Mouse (Mus musculus) embryonic facial prominence, embryonic 11.5 days (tissue): ENCODE data around the gene Fat3. TPM values are rescaled to one million over a fixed set of nuclear protein-coding genes. Genes with fewer than 3 reads are reported as not detected.

Experiments used
- ATAC-seq: fragments of 200-750 bp; cut with Nextera tagmentation; replicated peaks from 2 replicates; pipeline ENCODE4 v1.8.0; 2017; ENCODE audit warnings: low read depth; ENCODE audit not compliant: insufficient number of reproducible peaks, low FRiP score, low TSS enrichment
- DNase-seq: peaks from one replicate; pipeline ENCODE4 v3.0.0-alpha.2; 2015; ENCODE audit warnings: low spot score
- H3K27ac ChIP-seq: fragments of 300-500 bp; sonication (generic); replicated peaks from 2 replicates; pipeline ENCODE4 v1.5.1; 2014; ENCODE audit warnings: mild to moderate bottlenecking, low read depth, low read length, control low read depth
- H3K27me3 ChIP-seq: fragments of 300-500 bp; sonication (generic); 2 replicates; pipeline ENCODE4 v1.6.1; 2014; ENCODE audit warnings: mild to moderate bottlenecking, low read length, moderate library complexity, mixed read lengths; ENCODE audit not compliant: control insufficient read depth, insufficient read depth
- H3K36me3 ChIP-seq: fragments of 300-500 bp; sonication (generic); replicated peaks from 2 replicates; pipeline ENCODE4 v1.6.1; 2014; ENCODE audit warnings: low read depth, mild to moderate bottlenecking, low read length, moderate library complexity, mixed read lengths; ENCODE audit not compliant: control insufficient read depth, insufficient read depth
- H3K4me1 ChIP-seq: fragments of 300-500 bp; sonication (generic); 2 replicates; pipeline ENCODE4 v1.6.1; 2014; ENCODE audit warnings: low read length, mixed read lengths; ENCODE audit not compliant: control insufficient read depth, insufficient read depth
- H3K4me2 ChIP-seq: fragments of 300-500 bp; sonication (generic); 2 replicates; pipeline ENCODE4 v1.6.1; 2014; ENCODE audit warnings: low read depth, mild to moderate bottlenecking, control low read depth, low read length, moderate library complexity
- H3K4me3 ChIP-seq: fragments of 300-500 bp; sonication (generic); 2 replicates; pipeline ENCODE4 v1.5.1; 2014; ENCODE audit warnings: low read depth, low read length, control low read depth
- H3K9ac ChIP-seq: fragments of 300-500 bp; sonication (generic); replicated peaks from 2 replicates; pipeline ENCODE4 v1.6.1; 2014; ENCODE audit warnings: mild to moderate bottlenecking, control low read depth, low read length
- H3K9me3 ChIP-seq: fragments of 300-500 bp; sonication (generic); replicated peaks from 2 replicates; pipeline ENCODE4 v1.6.1; 2016; ENCODE audit warnings: mild to moderate bottlenecking, low read length, inconsistent platforms, mixed read lengths; ENCODE audit not compliant: control insufficient read depth
- WGBS: fragments of 180-500 bp; shearing (Covaris S2); extraction: QIAGEN DNeasy Blood & Tissue Kit; methylation state at CpG from one replicate; pipeline ENCODE4 v1.1.7; 2014; 5-methylcytosine and 5-hydroxymethylcytosine counted together
- polyA plus RNA-seq: library from polyadenylated mRNA; unstranded; fragments of >200 nt; fragmentation: Nextera tagmentation; extraction: Ambion mirVana; gene quantifications from 2 replicates; pipeline ENCODE4 v1.2.1, GENCODE M21; 2014

The Fat3 gene
- polyA plus RNA-seq, 1 experiment from 2014 or later: 4.1 TPM

GRCm38 (mm10) chr9:16007516-16007915, 493.6 kb downstream of the Fat3 start:
- Histone ChIP-seq H3K4me3 (no peak overlapping the region), H3K4me1 (no peaks in the 10 kb centered on the region), H3K27me3 (no peaks in the 10 kb centered on the region), H3K4me2 (no peak overlapping the region), H3K9me3 (no peaks in the 10 kb centered on the region), H3K27ac (no peak overlapping the region), H3K9ac (no peak overlapping the region), H3K36me3 (no peaks in the 10 kb centered on the region)
- ATAC-seq: no peak
- no peak for DNase-seq
- WGBS: 81% methylated on average over 5 of the region's 5 CpGs

- no peaks in the 10 kb centered on the region for H3K9me3 ChIP-seq
- ATAC-seq (no peak), DNase-seq (no peak)
- no peaks in the 10 kb centered on the region for H3K4me1 ChIP-seq
- no peaks in the 10 kb centered on the region for H3K36me3 ChIP-seq
- H3K27me3 ChIP-seq: no peaks in the 10 kb centered on the region
- no peak overlapping the region for H3K4me3 ChIP-seq
- no peak overlapping the region for H3K9ac ChIP-seq
- no peak overlapping the region for H3K27ac ChIP-seq
- 85% methylated on average over 1 of the region's 1 CpGs for WGBS
- no peak overlapping the region for H3K4me2 ChIP-seq
Measured at GRCm38 (mm10) chr9:16002991-16003390, 498.1 kb downstream of the Fat3 start.

- H3K9me3 ChIP-seq: no peaks in the 10 kb centered on the region
- no peaks in the 10 kb centered on the region for H3K27me3 ChIP-seq
- no peak overlapping the region for H3K9ac ChIP-seq
- no peak overlapping the region for H3K4me2 ChIP-seq
- WGBS: 90% methylated on average over 7 of the region's 7 CpGs
- H3K4me1 ChIP-seq: no peaks in the 10 kb centered on the region
- ATAC-seq (no peak), DNase-seq (no peak)
- no peaks in the 10 kb centered on the region for H3K36me3 ChIP-seq
- no peak overlapping the region for H3K4me3 ChIP-seq
- H3K27ac ChIP-seq: no peak overlapping the region
Measured at GRCm38 (mm10) chr9:15994762-15995161, 506.3 kb downstream of the Fat3 start.

GRCm38 (mm10) chr9:15994177-15994576, 506.9 kb downstream of the Fat3 start:
- DNase-seq: no peak
- H3K4me1 ChIP-seq: no peaks in the 10 kb centered on the region
- no peaks in the 10 kb centered on the region for H3K9me3 ChIP-seq
- no peaks in the 10 kb centered on the region for H3K27me3 ChIP-seq
- H3K9ac ChIP-seq: no peak overlapping the region
- no peaks in the 10 kb centered on the region for H3K36me3 ChIP-seq
- WGBS: 75% methylated on average over 4 of the region's 4 CpGs
- no peak overlapping the region for H3K4me2 ChIP-seq
- H3K27ac ChIP-seq: no peak overlapping the region
- H3K4me3 ChIP-seq: no peak overlapping the region
- no peak for ATAC-seq

GRCm38 (mm10) chr9:15992158-15992846, 508.8 kb downstream of the Fat3 start:
- H3K9me3 ChIP-seq: no peaks in the 10 kb centered on the region
- H3K9ac ChIP-seq: no peak overlapping the region
- ATAC-seq (no peak), DNase-seq (no peak)
- H3K27ac ChIP-seq: no peak overlapping the region
- no peak overlapping the region for H3K4me2 ChIP-seq
- no peaks in the 10 kb centered on the region for H3K36me3 ChIP-seq
- WGBS: 70% methylated on average over 7 of the region's 7 CpGs
- no peaks in the 10 kb centered on the region for H3K4me1 ChIP-seq
- no peaks in the 10 kb centered on the region for H3K27me3 ChIP-seq
- no peak overlapping the region for H3K4me3 ChIP-seq

- Histone ChIP-seq H3K9ac (no peak overlapping the region), H3K4me1 (no peaks in the 10 kb centered on the region), H3K36me3 (no peaks in the 10 kb centered on the region), H3K4me2 (no peak overlapping the region), H3K27me3 (no peaks in the 10 kb centered on the region), H3K27ac (no peak overlapping the region), H3K4me3 (no peak overlapping the region), H3K9me3 (no peaks in the 10 kb centered on the region)
- WGBS: 82% methylated on average over 14 of the region's 14 CpGs
- DNase-seq (no peak), ATAC-seq (no peak)
Measured at GRCm38 (mm10) chr9:15978317-15978716, 522.8 kb downstream of the Fat3 start.

- Histone ChIP-seq H3K4me2 (no peak overlapping the region), H3K36me3 (no peaks in the 10 kb centered on the region), H3K27me3 (no peaks in the 10 kb centered on the region), H3K27ac (no peak overlapping the region), H3K4me1 (no peaks in the 10 kb centered on the region), H3K9me3 (no peaks in the 10 kb centered on the region), H3K9ac (no peak overlapping the region), H3K4me3 (no peak overlapping the region)
- no peak for DNase-seq
- WGBS: 51% methylated on average over 12 of the region's 12 CpGs
- ATAC-seq: no peak
Measured at GRCm38 (mm10) chr9:15976959-15977663, 524.0 kb downstream of the Fat3 start.

- no peak overlapping the region for H3K27ac ChIP-seq
- no peak for ATAC-seq
- H3K9ac ChIP-seq: no peak overlapping the region
- H3K4me2 ChIP-seq: no peak overlapping the region
- no peaks in the 10 kb centered on the region for H3K4me1 ChIP-seq
- no peaks in the 10 kb centered on the region for H3K9me3 ChIP-seq
- DNase-seq: no peak
- H3K4me3 ChIP-seq: no peak overlapping the region
- H3K27me3 ChIP-seq: no peaks in the 10 kb centered on the region
- no peaks in the 10 kb centered on the region for H3K36me3 ChIP-seq
- WGBS: 91% methylated on average over 2 of the region's 2 CpGs
Measured at GRCm38 (mm10) chr9:15975999-15976398, 525.1 kb downstream of the Fat3 start.
